Mouse (Mus musculus) spleen, adult 2 months (tissue): Measurements from ENCODE around the gene Olfr643.

ENCODE experiments used
- CTCF ChIP-seq: fragments of 200-500 bp; IDR thresholded peaks from 2 replicates; pipeline ENCODE4 v1.5.1; 2011; ENCODE audit warnings: mild to moderate bottlenecking, inconsistent platforms; ENCODE audit not compliant: insufficient read depth, insufficient read length, insufficient replicate concordance; ENCODE audit errors: extremely low read depth
- POLR2A ChIP-seq: fragments of 200-500 bp; IDR thresholded peaks from 2 replicates; pipeline ENCODE4 v1.6.1; 2011; ENCODE audit warnings: low read depth, low read length, inconsistent platforms

- TF ChIP-seq CTCF (no peak), POLR2A (no peak)
These were observed at the start of gene Olfr643 for GRCm38 (mm10) chr7:104137305-104137704.
